In genomic region chr19:46452052-46452827, GRCm38 (mm10) we compare ENCODE assay signal across 9 mouse cellular contexts. TPM values are rescaled to one million over a fixed set of nuclear protein-coding genes. Genes with fewer than 3 reads are reported as not detected.
DNase-seq lines count a peak whose midpoint lies in the region; TF ChIP-seq lines count a peak whose summit lies in the region.
"Had no signal": no experiment of that assay in that cellular context is flagged by ENCODE, and none has a peak within 500 bp of the region (broad histone marks: within the 10 kb centered on the region; RNA-seq: fewer than 3 reads in every experiment).

No protein-coding gene starts in this region.

- peaks cover 28% of the 10 kb centered on the region for H3K36me3 ChIP-seq in heart, embryonic 10.5 days

- DNase-seq in adrenal gland, postnatal 10 days: peak; percentile 69
- no peak for DNase-seq in adrenal gland, postnatal 4 days (ENCODE audit: low spot score in 2 of 2)
- peak; percentile 88 for DNase-seq in NIH3T3 (ENCODE audit: low read depth)
- DNase-seq in embryo, embryonic 9.5 days (ENCODE audit: extremely low spot score): peak; percentile 48
- no peak for DNase-seq in heart, embryonic 10.5 days (ENCODE audit: low spot score)
- DNase-seq in kidney, postnatal 25 days: peak; percentile 60 to 73
- DNase-seq in lung, adult 2 months: peak; percentile 56
- DNase-seq in retina, postnatal 1 day: peak; percentile 75

- peak; percentile 90 for TF ChIP-seq CTCF in lung, adult 2 months (IDR thresholded peaks at IDR 0.05; ENCODE audit: insufficient read depth, low read length)

- WGBS in heart, embryonic 10.5 days: 43% methylated on average over 10 of the region's 10 CpGs
- WGBS in lung, adult 2 months: 30% methylated on average over 10 of the region's 10 CpGs

- TF ChIP-seq POLR2A in lung, adult 2 months (IDR thresholded peaks at IDR 0.05; ENCODE audit: borderline replicate concordance, extremely low read depth, low read depth, low read length): no peak

- peak overlapping the region; percentile 89; the same call in 1 of the 2 replicates for H3K27ac ChIP-seq in heart, embryonic 10.5 days
- H3K27ac ChIP-seq: limb, embryonic 13.5 days had no signal

- no peaks in the 10 kb centered on the region for H3K9me3 ChIP-seq in heart, embryonic 10.5 days
- H3K9me3 ChIP-seq: limb, embryonic 13.5 days had no signal

- H3K27me3 ChIP-seq in heart, embryonic 10.5 days (ENCODE audit: insufficient read depth, poor library complexity, severe bottlenecking): no peaks in the 10 kb centered on the region
- H3K27me3 ChIP-seq: limb, embryonic 13.5 days had no signal

- H3K4me3 ChIP-seq in heart, embryonic 10.5 days: peak overlapping the region; percentile 28; the same call in 1 of the 2 replicates
- H3K4me3 ChIP-seq in lung, adult 2 months (replicated peaks; ENCODE audit: extremely low read depth, low read depth, low read length): no peak overlapping the region
- H3K4me3 ChIP-seq: limb, embryonic 13.5 days had no signal

- peaks cover 75% of the 10 kb centered on the region for H3K4me1 ChIP-seq in heart, embryonic 10.5 days
- peaks cover 43% of the 10 kb centered on the region for H3K4me1 ChIP-seq in lung, adult 2 months (ENCODE audit: control insufficient read depth, insufficient read depth, low read length)

RNA-seq across cellular contexts. Expression of gene Trim8, which starts 49.3 kb away (rescaled TPM):
- 10 to 100 TPM; 37.9 to 41.6 TPM for total RNA-seq in adrenal gland, postnatal 10 days (2021)
- 10 to 100 TPM; 60.5 to 70.3 TPM for total RNA-seq in adrenal gland, postnatal 4 days (2021)
- polyA plus RNA-seq in heart, embryonic 10.5 days (2016; fragmentation: Nextera tagmentation; extraction: Ambion mirVana): 17.6 and 22.0 TPM in 2 replicates
- polyA plus RNA-seq in lung, adult 2 months (2012; rRNA removed): 87.2 and 115 TPM in 2 replicates

RNA-seq across cellular contexts. Expression of gene Sufu, which starts 55.5 kb away (rescaled TPM):
- total RNA-seq in adrenal gland, postnatal 10 days (2021): 10 to 100 TPM; 21.5 to 23.4 TPM
- 10 to 100 TPM; 30.5 to 34.6 TPM for total RNA-seq in adrenal gland, postnatal 4 days (2021)
- 30.9 and 32.8 TPM in 2 replicates for polyA plus RNA-seq in heart, embryonic 10.5 days (2016; fragmentation: Nextera tagmentation; extraction: Ambion mirVana)
- 17.5 and 18.0 TPM in 2 replicates for polyA plus RNA-seq in lung, adult 2 months (2012; rRNA removed)

RNA-seq across cellular contexts. Expression of gene Actr1a, which starts 56.7 kb away (rescaled TPM):
- total RNA-seq in adrenal gland, postnatal 10 days (2021): 100 to 1,000 TPM; 100 to 106 TPM
- 100 to 1,000 TPM in 1 of 2 experiments, 10 to 100 TPM in 1; 95.3 to 110 TPM for total RNA-seq in adrenal gland, postnatal 4 days (2021)
- 124 and 137 TPM in 2 replicates for polyA plus RNA-seq in heart, embryonic 10.5 days (2016; fragmentation: Nextera tagmentation; extraction: Ambion mirVana)
- polyA plus RNA-seq in lung, adult 2 months (2012; rRNA removed): 85.4 and 112 TPM in 2 replicates

Comparison
In these comparisons a context has a peak if more than half of its experiments do, and no peak if none do; other contexts are left out.
1. DNase-seq: peak in adrenal gland, postnatal 10 days (single experiment), NIH3T3 (single experiment), embryo, embryonic 9.5 days (single experiment), kidney, postnatal 25 days (2 of 2), lung, adult 2 months (single experiment) and retina, postnatal 1 day (single experiment); none in adrenal gland, postnatal 4 days (0 of 2) and heart, embryonic 10.5 days (single experiment).